Mouse (Mus musculus): Measurements from ENCODE around the gene Prmt1. TPM values are rescaled to one million over a fixed set of nuclear protein-coding genes. Genes with fewer than 3 reads are reported as not detected.

The Prmt1 gene
- polyA plus RNA-seq, 1 experiment: 824 TPM

DNA sequence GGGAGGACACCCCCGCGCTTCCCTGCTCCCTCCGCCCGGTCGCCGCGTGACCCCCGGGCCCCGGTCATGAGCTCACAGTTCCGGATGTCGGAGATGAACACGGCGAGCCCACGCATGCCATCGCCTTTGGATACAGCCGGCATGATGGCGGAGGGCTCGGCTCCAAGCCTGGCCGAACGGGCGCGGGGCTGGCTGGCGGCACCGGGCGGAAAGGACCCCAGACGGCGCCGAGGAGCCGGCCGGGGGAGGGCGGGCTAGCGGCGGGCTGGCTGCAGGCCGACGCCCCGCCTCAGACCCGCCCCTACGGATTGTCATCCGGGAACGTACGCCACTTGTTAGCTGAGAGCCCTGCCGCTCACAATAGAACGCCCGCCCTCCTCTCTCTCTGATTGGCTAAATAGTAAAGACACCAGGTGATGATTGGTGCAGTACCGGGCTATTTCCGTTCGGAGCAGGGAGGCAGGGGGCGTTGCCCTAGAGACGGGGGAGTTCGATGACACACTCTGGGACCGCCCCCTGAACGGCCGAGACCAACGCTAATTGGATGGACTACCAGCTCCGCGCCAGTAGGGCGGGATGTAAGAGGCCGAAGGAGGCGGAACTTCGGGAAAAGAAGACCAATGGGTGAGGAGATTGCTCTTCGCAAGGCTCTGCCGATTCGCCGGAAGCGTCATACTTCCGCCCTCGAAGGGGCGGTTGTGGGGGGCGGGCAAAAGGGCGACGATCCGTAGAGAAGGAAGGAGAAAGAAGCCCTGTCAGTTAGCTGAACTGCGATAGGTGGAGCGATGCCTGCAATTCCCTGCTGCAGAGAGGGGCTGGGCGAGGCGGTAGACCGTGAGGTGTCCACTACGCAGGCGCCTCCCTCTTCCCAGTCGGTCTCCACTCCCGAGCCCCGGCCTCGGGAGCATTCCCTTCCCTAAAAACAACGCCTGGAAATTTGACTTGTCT is 56.9 kb downstream of the Prmt1 start, which contains the start of gene Ap2a1:
TSS of gene Ap2a1 (minus strand) at position 293 of the 948 bp plus-strand sequence.
- TF ChIP-seq CTCF (IDR thresholded peaks at IDR 0.05; ENCODE audit: borderline replicate concordance, extremely low read depth, insufficient read depth, insufficient read length) (no peak), POLR2A (IDR thresholded peaks at IDR 0.05; ENCODE audit: borderline replicate concordance, extremely low read depth, insufficient read depth, insufficient read length, poor library complexity, severe bottlenecking) (peak; percentile 78)
- DNase-seq (ENCODE audit: low read depth): peak; percentile 100

DNA sequence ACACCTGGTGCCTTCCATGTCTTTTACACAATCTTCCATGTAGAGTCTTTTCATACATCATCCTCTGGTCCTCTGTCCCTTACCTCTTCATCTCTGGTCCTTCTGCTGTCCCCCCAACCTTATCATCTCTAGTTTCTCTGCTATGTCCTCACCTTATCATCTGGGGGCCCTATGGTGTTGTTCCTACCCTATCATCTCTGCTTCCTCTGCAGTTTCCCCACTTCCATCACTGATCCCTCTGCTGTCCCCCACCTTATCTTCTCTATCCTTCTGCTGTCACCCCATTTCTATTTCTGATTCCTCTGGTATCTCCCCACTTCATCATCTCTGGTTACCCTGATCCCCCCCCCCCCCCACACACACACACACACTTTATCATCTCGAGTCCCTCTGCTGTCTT is 57.8 kb downstream of the Prmt1 start:
- DNase-seq (ENCODE audit: low read depth): no peak
- TF ChIP-seq POLR2A (IDR thresholded peaks at IDR 0.05; ENCODE audit: borderline replicate concordance, extremely low read depth, insufficient read depth, insufficient read length, poor library complexity, severe bottlenecking) (no peak), CTCF (IDR thresholded peaks at IDR 0.05; ENCODE audit: borderline replicate concordance, extremely low read depth, insufficient read depth, insufficient read length) (no peak)

Other genes with a start within 250 kb of the Prmt1 start
- 31.1 and 45.0 TPM in 2 replicates for gene Vrk3, start 238.2 kb downstream of the Prmt1 start, polyA plus RNA-seq (2012; rRNA removed)
- 1.0 and 1.1 TPM in 2 replicates for gene Zfp473, start 235.5 kb downstream of the Prmt1 start, polyA plus RNA-seq (2012; rRNA removed)
- 73.9 and 96.1 TPM in 2 replicates for gene Nup62, start 170.5 kb downstream of the Prmt1 start, polyA plus RNA-seq (2012; rRNA removed)
- gene Il4i1, start 170.2 kb downstream of the Prmt1 start, polyA plus RNA-seq (2012; rRNA removed): 0.42 and 0.59 TPM in 2 replicates
- gene Atf5, start 169.9 kb downstream of the Prmt1 start, polyA plus RNA-seq (2012; rRNA removed): 24.8 and 36.4 TPM in 2 replicates
- gene Akt1s1, start 137.6 kb downstream of the Prmt1 start, polyA plus RNA-seq (2012; rRNA removed): 141 and 160 TPM in 2 replicates
- gene Tbc1d17, start 137.5 kb downstream of the Prmt1 start, polyA plus RNA-seq (2012; rRNA removed): 96.8 and 124 TPM in 2 replicates
- 33.1 and 42.3 TPM in 2 replicates for gene Pnkp, start 129.4 kb downstream of the Prmt1 start, polyA plus RNA-seq (2012; rRNA removed)
- gene Ptov1, start 116.8 kb downstream of the Prmt1 start, polyA plus RNA-seq (2012; rRNA removed): 927 and 1,026 TPM in 2 replicates
- gene Med25, start 93.9 kb downstream of the Prmt1 start, polyA plus RNA-seq (2012; rRNA removed): 205 and 206 TPM in 2 replicates
- gene Fuz, start 90.5 kb downstream of the Prmt1 start, polyA plus RNA-seq (2012; rRNA removed): 29.7 and 47.4 TPM in 2 replicates
- gene Ap2a1, start 57.1 kb downstream of the Prmt1 start, polyA plus RNA-seq (2012; rRNA removed): 165 and 185 TPM in 2 replicates
- 0.04 and 0.05 TPM in 2 replicates for gene Tsks, start 43.4 kb downstream of the Prmt1 start, polyA plus RNA-seq (2012; rRNA removed)
- gene Cpt1c, start 11.7 kb downstream of the Prmt1 start, polyA plus RNA-seq (2012; rRNA removed): 102 and 135 TPM in 2 replicates
- 84.4 and 130 TPM in 2 replicates for gene Irf3, start 11.1 kb upstream of the Prmt1 start, polyA plus RNA-seq (2012; rRNA removed)
- 20.5 and 33.9 TPM in 2 replicates for gene Bcl2l12, start 12.1 kb upstream of the Prmt1 start, polyA plus RNA-seq (2012; rRNA removed)
- gene Scaf1, start 29.8 kb upstream of the Prmt1 start, polyA plus RNA-seq (2012; rRNA removed): 125 and 147 TPM in 2 replicates
- 18.2 and 20.7 TPM in 2 replicates for gene Rras, start 31.4 kb upstream of the Prmt1 start, polyA plus RNA-seq (2012; rRNA removed)
- gene Prr12, start 66.3 kb upstream of the Prmt1 start, polyA plus RNA-seq (2012; rRNA removed): 10.5 and 39.1 TPM in 2 replicates
- gene Nosip, start 75.9 kb upstream of the Prmt1 start, polyA plus RNA-seq (2012; rRNA removed): 81.9 and 84.1 TPM in 2 replicates
- gene Prrg2, start 76.1 kb upstream of the Prmt1 start, polyA plus RNA-seq (2012; rRNA removed): 25.0 and 30.6 TPM in 2 replicates
- 68.2 and 101 TPM in 2 replicates for gene Rcn3, start 105.7 kb upstream of the Prmt1 start, polyA plus RNA-seq (2012; rRNA removed)
- 11.7 and 17.3 TPM in 2 replicates for gene Fcgrt, start 117.3 kb upstream of the Prmt1 start, polyA plus RNA-seq (2012; rRNA removed)
- 421 and 634 TPM in 2 replicates for gene Rps11, start 137.9 kb upstream of the Prmt1 start, polyA plus RNA-seq (2012; rRNA removed)
- gene Rpl13a, start 142.2 kb upstream of the Prmt1 start, polyA plus RNA-seq (2012; rRNA removed): 2,550 and 2,843 TPM in 2 replicates
- gene Gm45713, start 149.7 kb upstream of the Prmt1 start, polyA plus RNA-seq (2012; rRNA removed): 0.30 and 0.31 TPM in 2 replicates
- gene Flt3l, start 149.9 kb upstream of the Prmt1 start, polyA plus RNA-seq (2012; rRNA removed): 6.2 and 9.0 TPM in 2 replicates
- gene Pih1d1, start 167.7 kb upstream of the Prmt1 start, polyA plus RNA-seq (2012; rRNA removed): 130 and 151 TPM in 2 replicates
- gene Aldh16a1, start 168.0 kb upstream of the Prmt1 start, polyA plus RNA-seq (2012; rRNA removed): 26.4 and 34.2 TPM in 2 replicates
- gene Slc17a7, start 177.4 kb upstream of the Prmt1 start, polyA plus RNA-seq (2012; rRNA removed): 6.7 and 25.8 TPM in 2 replicates
- 0.04 and 0.12 TPM in 2 replicates for gene Gfy, start 193.0 kb upstream of the Prmt1 start, polyA plus RNA-seq (2012; rRNA removed)
- gene Pth2, start 194.4 kb upstream of the Prmt1 start, polyA plus RNA-seq (2012; rRNA removed): 0.25 and 0.30 TPM in 2 replicates
- 0.70 and 1.1 TPM in 2 replicates for gene Ccdc155, start 218.3 kb upstream of the Prmt1 start, polyA plus RNA-seq (2012; rRNA removed)
- 1.4 and 2.1 TPM in 2 replicates for gene Dkkl1, start 225.6 kb upstream of the Prmt1 start, polyA plus RNA-seq (2012; rRNA removed)
- 184 and 312 TPM in 2 replicates for gene Tead2, start 229.2 kb upstream of the Prmt1 start, polyA plus RNA-seq (2012; rRNA removed)